Mouse (Mus musculus) forebrain, embryonic 12.5 days (tissue): ENCODE data around the gene 1700015F17Rik. TPM values are rescaled to one million over a fixed set of nuclear protein-coding genes. Genes with fewer than 3 reads are reported as not detected.

Experiments used
- ATAC-seq: fragments of 200-750 bp; cut with Nextera tagmentation; 2 replicates; pipeline ENCODE4 v1.8.0; 2017; ENCODE audit warnings: moderate TSS enrichment; ENCODE audit not compliant: low FRiP score
- H3K27ac ChIP-seq: fragments of 300-500 bp; sonication (generic); 2 replicates; pipeline ENCODE4 v1.5.1; 2016; ENCODE audit warnings: mild to moderate bottlenecking
- H3K27me3 ChIP-seq: fragments of 300-500 bp; sonication (generic); 2 replicates; pipeline ENCODE4 v1.6.1; 2016; ENCODE audit warnings: mild to moderate bottlenecking
- H3K36me3 ChIP-seq: fragments of 300-500 bp; sonication (generic); replicated peaks from 2 replicates; pipeline ENCODE4 v1.6.1; 2016; ENCODE audit warnings: mild to moderate bottlenecking
- H3K4me1 ChIP-seq: fragments of 300-500 bp; sonication (generic); 2 replicates; pipeline ENCODE4 v1.6.1; 2016
- H3K4me2 ChIP-seq: fragments of 300-500 bp; sonication (generic); 2 replicates; pipeline ENCODE4 v1.6.1; 2016; ENCODE audit warnings: mild to moderate bottlenecking, moderate library complexity
- H3K4me3 ChIP-seq: fragments of 300-500 bp; sonication (generic); replicated peaks from 2 replicates; pipeline ENCODE4 v1.5.1; 2016; ENCODE audit warnings: mild to moderate bottlenecking
- H3K9ac ChIP-seq: fragments of 300-500 bp; sonication (generic); 2 replicates; pipeline ENCODE4 v1.6.1; 2016; ENCODE audit warnings: mild to moderate bottlenecking
- H3K9me3 ChIP-seq: fragments of 300-500 bp; sonication (generic); 2 replicates; pipeline ENCODE4 v1.6.1; 2016
- WGBS: fragments of 180-500 bp; shearing (Covaris S2); methylation state at CpG from one replicate; pipeline ENCODE4 v1.1.7; 2016; 5-methylcytosine and 5-hydroxymethylcytosine counted together
- polyA plus RNA-seq: library from polyadenylated mRNA; unstranded; fragments of >200 nt; fragmentation: Nextera tagmentation; extraction: Ambion mirVana; gene quantifications from 2 replicates; pipeline ENCODE4 v1.2.1, GENCODE M21; 2016

The 1700015F17Rik gene
- polyA plus RNA-seq, 1 experiment from 2014 or later, result not detected

DNA sequence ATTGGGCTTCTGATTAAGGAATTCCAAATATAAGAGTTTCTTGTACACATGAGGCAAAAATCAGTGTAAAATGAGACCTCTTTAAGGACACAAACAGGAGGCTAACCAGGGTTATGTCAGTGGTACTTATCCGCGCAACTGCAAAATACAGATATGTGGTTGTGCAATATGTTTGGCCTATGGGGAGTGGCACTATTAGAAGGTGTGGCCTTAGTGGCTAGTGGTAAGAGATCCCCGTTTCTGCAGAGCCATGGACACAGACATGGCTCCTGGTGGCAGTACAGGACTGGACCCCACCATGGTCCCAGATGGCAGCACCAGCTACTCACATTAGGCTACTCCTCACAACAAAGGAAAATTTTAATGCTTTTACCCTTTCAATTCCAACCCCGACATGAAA lies 16.1 kb upstream of the 1700015F17Rik start:
- WGBS, result 91% methylated on average over 4 of the region's 4 CpGs
- Histone ChIP-seq H3K9me3 (no peaks in the 10 kb centered on the region), H3K4me2 (no peak overlapping the region), H3K36me3 (no peaks in the 10 kb centered on the region), H3K4me3 (no peak overlapping the region), H3K9ac (no peak overlapping the region), H3K27me3 (no peaks in the 10 kb centered on the region), H3K4me1 (0 out of 2 replicates have a peak, but pooled peaks cover 4% of the 10 kb centered on the region), H3K27ac (no peak overlapping the region)
- 0 out of 2 replicates have a peak, but pooled peaks have one; percentile 42 for ATAC-seq

- peak; percentile 69 for ATAC-seq
- Histone ChIP-seq H3K4me3 (no peak overlapping the region), H3K4me1 (0 out of 2 replicates have a peak, but pooled peaks cover 4% of the 10 kb centered on the region), H3K9me3 (no peaks in the 10 kb centered on the region), H3K36me3 (no peaks in the 10 kb centered on the region), H3K9ac (no peak overlapping the region), H3K27me3 (no peaks in the 10 kb centered on the region), H3K27ac (no peak overlapping the region), H3K4me2 (no peak overlapping the region)
- 43% methylated on average over 16 of the region's 16 CpGs for WGBS
Observed at GRCm38 (mm10) chr5:5494269-5495005, 15.5 kb upstream of the 1700015F17Rik start.

DNA sequence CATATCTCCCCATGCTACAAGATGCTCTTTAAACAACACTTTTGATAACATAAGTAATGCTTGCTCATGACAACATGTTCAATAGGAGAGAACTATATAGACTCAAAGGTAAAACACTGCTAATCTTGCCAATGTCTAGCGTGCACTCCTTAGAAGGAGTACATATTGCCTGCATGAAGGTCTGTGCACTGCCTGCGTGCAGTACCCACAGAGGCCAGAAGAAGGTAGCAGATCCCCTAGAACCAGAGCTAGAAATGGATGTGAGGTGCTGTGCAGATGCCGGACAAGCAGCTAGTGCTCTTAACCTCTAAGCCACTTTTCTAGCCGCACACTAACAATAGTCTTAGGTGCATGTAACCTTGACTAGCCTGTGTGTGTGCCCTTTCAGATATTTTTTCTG lies 13.2 kb upstream of the 1700015F17Rik start:
- no peak overlapping the region for H3K4me3 ChIP-seq
- no peaks in the 10 kb centered on the region for H3K9me3 ChIP-seq
- 0 out of 2 replicates have a peak, but pooled peaks cover 4% of the 10 kb centered on the region for H3K4me1 ChIP-seq
- ATAC-seq, result no peak
- no peak overlapping the region for H3K27ac ChIP-seq
- no peaks in the 10 kb centered on the region for H3K36me3 ChIP-seq
- 97% methylated on average over 4 of the region's 4 CpGs for WGBS
- no peak overlapping the region for H3K9ac ChIP-seq
- no peaks in the 10 kb centered on the region for H3K27me3 ChIP-seq
- H3K4me2 ChIP-seq, result no peak overlapping the region

DNA sequence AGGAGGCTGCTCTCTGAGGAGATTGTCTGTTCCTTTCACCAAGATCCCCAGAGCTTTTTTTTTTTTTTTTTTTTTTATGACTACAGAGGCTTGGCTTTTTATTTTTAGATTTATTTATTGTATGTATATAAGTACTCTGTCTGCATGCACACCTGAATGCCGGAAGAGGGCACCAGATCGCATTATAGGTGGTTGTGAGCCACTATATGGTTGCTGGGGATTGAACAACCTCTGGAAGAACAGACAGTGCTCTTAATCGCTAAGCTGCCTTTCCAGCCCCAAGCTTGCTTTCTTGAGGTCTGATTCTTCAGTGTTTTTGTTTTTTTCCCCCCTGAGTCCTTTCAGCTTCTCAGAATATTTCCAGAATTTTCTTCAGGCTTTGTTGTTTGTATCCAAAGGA lies 7.1 kb upstream of the 1700015F17Rik start:
- no peak overlapping the region for H3K9ac ChIP-seq
- H3K4me2 ChIP-seq, result no peak overlapping the region
- H3K9me3 ChIP-seq, result no peaks in the 10 kb centered on the region
- no peaks in the 10 kb centered on the region for H3K4me1 ChIP-seq
- no peaks in the 10 kb centered on the region for H3K27me3 ChIP-seq
- H3K27ac ChIP-seq, result no peak overlapping the region
- H3K4me3 ChIP-seq, result no peak overlapping the region
- H3K36me3 ChIP-seq, result no peaks in the 10 kb centered on the region
- WGBS, result 33% methylated on average over 3 of the region's 3 CpGs
- no peak for ATAC-seq

- H3K36me3 ChIP-seq, result no peaks in the 10 kb centered on the region
- WGBS, result 79% methylated on average over 9 of the region's 9 CpGs
- no peaks in the 10 kb centered on the region for H3K9me3 ChIP-seq
- no peak overlapping the region for H3K9ac ChIP-seq
- no peak for ATAC-seq
- H3K27ac ChIP-seq, result no peak overlapping the region
- H3K4me2 ChIP-seq, result no peak overlapping the region
- no peaks in the 10 kb centered on the region for H3K27me3 ChIP-seq
- no peaks in the 10 kb centered on the region for H3K4me1 ChIP-seq
- H3K4me3 ChIP-seq, result no peak overlapping the region
Observed at GRCm38 (mm10) chr5:5483254-5483858, 4.4 kb upstream of the 1700015F17Rik start.

- no peak for ATAC-seq
Observed at GRCm38 (mm10) chr5:5481662-5482061, 2.7 kb upstream of the 1700015F17Rik start.

DNA sequence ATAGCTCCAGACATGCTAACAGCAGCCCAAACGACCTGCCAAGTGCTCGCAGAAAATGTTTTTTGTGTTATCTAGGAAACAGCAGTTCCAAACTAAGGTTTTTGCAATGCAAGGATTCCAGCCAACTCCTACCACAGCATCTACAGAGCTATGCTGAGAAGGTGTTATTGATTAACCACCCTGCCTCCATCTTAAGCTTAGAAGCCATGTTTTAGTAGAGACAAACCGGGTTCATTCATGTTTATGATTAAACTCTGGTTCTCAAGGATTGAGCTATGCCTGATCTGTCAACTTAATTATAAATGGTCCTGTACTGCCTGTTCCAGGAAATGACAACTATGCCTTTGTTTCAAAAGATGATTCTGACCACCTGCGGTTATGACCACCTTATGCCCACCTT lies 2.8 kb downstream of the 1700015F17Rik start:
- H3K9me3 ChIP-seq, result no peaks in the 10 kb centered on the region
- H3K4me2 ChIP-seq, result no peak overlapping the region
- no peaks in the 10 kb centered on the region for H3K4me1 ChIP-seq
- no peak overlapping the region for H3K4me3 ChIP-seq
- H3K27ac ChIP-seq, result no peak overlapping the region
- no peak overlapping the region for H3K9ac ChIP-seq
- ATAC-seq, result no peak
- WGBS, result 93% methylated on average over 4 of the region's 4 CpGs
- no peaks in the 10 kb centered on the region for H3K36me3 ChIP-seq
- H3K27me3 ChIP-seq, result no peaks in the 10 kb centered on the region

More at GRCm38 (mm10) chr5:5481662-5482061, 2.7 kb upstream of the 1700015F17Rik start:
- Histone ChIP-seq H3K9me3 (no peaks in the 10 kb centered on the region), H3K4me2 (no peak overlapping the region), H3K27ac (no peak overlapping the region), H3K4me1 (no peaks in the 10 kb centered on the region), H3K4me3 (no peak overlapping the region), H3K36me3 (no peaks in the 10 kb centered on the region), H3K27me3 (no peaks in the 10 kb centered on the region), H3K9ac (no peak overlapping the region)
- WGBS, result 7% methylated on average over 1 of the region's 1 CpGs

DNA sequence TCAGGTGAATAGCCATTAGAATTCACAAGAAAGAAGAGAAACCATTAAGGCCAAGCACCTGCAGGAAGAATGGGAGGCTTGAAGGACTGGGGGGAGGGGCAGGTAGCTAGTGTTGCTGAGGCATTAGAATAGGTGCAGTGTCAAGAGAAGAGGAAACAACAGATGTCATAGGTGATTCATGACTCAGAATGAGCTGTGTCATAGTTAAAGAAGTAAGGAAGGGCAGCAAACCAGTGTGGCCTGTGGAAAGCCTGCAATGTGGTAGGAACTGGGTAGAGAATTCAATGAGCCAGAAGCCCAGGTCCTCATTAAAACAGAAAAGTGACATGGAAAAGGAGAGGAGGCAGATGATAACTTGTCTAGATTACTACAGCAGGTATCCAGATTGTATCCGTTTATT lies 13.7 kb downstream of the 1700015F17Rik start:
- WGBS, result 74% methylated on average over 1 of the region's 1 CpGs
- ATAC-seq, result no peak

DNA sequence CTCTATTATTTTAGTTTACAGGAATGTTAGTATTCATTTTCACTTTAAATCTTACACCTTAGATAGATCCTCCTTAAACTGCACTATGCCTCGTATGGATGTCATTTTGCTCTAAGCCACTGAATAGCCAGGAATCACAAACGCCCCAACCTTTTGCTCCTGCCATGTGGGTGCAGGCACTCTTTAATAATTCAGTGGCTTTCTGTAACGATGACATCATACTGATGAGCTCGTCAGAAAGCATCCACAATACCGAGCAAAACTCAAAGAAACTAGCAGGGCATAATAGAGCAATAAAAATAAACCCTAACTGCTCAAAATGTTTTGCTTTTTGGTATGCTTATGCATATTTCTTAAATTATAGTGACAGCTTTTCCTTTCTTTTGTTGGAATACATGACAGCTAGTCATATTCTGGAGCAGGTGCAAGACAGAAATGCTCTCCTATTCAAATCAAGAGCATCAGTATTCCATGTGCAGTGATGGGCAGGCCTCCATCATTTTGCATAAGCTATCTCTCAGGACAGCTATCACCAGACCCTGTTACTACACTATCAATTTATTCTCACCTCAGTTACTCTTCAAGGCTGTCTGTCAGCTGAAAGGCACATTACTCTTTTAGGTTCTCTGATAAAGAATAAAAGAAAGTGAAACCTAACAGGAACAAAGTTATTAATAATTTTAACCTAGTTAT lies 47.1 kb downstream of the 1700015F17Rik start:
- Histone ChIP-seq H3K9ac (no peak overlapping the region), H3K4me2 (no peak overlapping the region), H3K27me3 (no peaks in the 10 kb centered on the region), H3K4me1 (no peaks in the 10 kb centered on the region), H3K27ac (no peak overlapping the region), H3K36me3 (no peaks in the 10 kb centered on the region), H3K9me3 (no peaks in the 10 kb centered on the region), H3K4me3 (no peak overlapping the region)
- WGBS, result 44% methylated on average over 5 of the region's 5 CpGs
- peak; percentile 67; the same call in 1 of the 2 replicates for ATAC-seq

More for the DNA sequence above, 13.7 kb downstream of the 1700015F17Rik start:
- no peak overlapping the region for H3K27ac ChIP-seq
- no peak overlapping the region for H3K9ac ChIP-seq
- H3K4me2 ChIP-seq, result no peak overlapping the region
- no peaks in the 10 kb centered on the region for H3K9me3 ChIP-seq
- no peaks in the 10 kb centered on the region for H3K36me3 ChIP-seq
- H3K27me3 ChIP-seq, result no peaks in the 10 kb centered on the region
- no peaks in the 10 kb centered on the region for H3K4me1 ChIP-seq
- H3K4me3 ChIP-seq, result no peak overlapping the region

GRCm38 (mm10) chr5:5423723-5424171 lies 55.2 kb downstream of the 1700015F17Rik start:
- no peak for ATAC-seq
- no peak overlapping the region for H3K4me2 ChIP-seq
- no peak overlapping the region for H3K9ac ChIP-seq
- H3K36me3 ChIP-seq, result no peaks in the 10 kb centered on the region
- no peak overlapping the region for H3K4me3 ChIP-seq
- no peaks in the 10 kb centered on the region for H3K27me3 ChIP-seq
- no peak overlapping the region for H3K27ac ChIP-seq
- H3K4me1 ChIP-seq, result no peaks in the 10 kb centered on the region
- 87% methylated on average over 6 of the region's 6 CpGs for WGBS
- H3K9me3 ChIP-seq, result no peaks in the 10 kb centered on the region

DNA sequence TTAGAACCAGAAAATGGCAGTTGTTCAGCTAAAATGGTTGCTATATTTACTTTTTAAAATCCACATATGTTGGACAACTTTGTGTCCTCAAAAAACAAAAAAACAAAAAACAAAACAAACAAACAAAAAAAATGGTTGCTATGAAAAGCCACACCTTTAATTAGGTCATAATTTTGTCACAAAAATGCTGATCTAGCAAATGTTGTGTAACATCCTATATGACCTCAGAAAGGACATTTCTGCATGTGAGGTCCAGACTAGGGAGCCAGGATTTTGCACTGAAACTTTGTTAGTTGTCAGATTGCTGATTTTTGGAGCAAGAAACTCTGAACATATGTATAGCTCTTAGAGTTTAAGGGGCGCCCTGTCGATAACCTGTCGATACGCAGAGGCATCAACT lies 55.9 kb downstream of the 1700015F17Rik start:
- Histone ChIP-seq H3K4me2 (no peak overlapping the region), H3K9ac (no peak overlapping the region), H3K27ac (no peak overlapping the region), H3K27me3 (no peaks in the 10 kb centered on the region), H3K4me3 (no peak overlapping the region), H3K4me1 (no peaks in the 10 kb centered on the region), H3K9me3 (no peaks in the 10 kb centered on the region), H3K36me3 (no peaks in the 10 kb centered on the region)
- ATAC-seq, result no peak
- 95% methylated on average over 4 of the region's 4 CpGs for WGBS

DNA sequence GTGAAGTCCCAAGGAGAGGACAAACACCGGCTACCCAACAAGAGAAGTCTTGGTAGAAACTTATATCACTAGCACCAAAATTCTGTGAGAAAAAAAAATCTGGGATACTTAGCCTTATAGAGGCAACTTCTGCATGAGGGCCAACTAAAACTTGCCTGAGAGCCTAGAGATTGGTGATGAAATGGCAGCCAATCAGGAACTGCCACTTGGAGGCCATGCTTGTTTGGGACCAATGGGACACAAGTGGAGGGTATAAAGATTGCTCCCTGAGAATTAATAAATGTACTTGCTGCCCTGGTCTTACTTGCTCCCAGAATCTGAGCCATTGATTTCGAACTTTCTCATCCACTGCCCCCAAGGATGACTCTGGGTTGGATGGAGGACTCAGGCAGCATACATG lies 57.5 kb downstream of the 1700015F17Rik start:
- ATAC-seq, result no peak
- Histone ChIP-seq H3K4me2 (no peak overlapping the region), H3K27me3 (no peaks in the 10 kb centered on the region), H3K9ac (no peak overlapping the region), H3K4me1 (no peaks in the 10 kb centered on the region), H3K36me3 (no peaks in the 10 kb centered on the region), H3K4me3 (no peak overlapping the region), H3K9me3 (no peaks in the 10 kb centered on the region), H3K27ac (no peak overlapping the region)
- 93% methylated on average over 2 of the region's 2 CpGs for WGBS
